8 mouse cellular contexts compared by ENCODE assay signal in genomic region chr6:54785098-54785730, GRCm38 (mm10). TPM values are rescaled to one million over a fixed set of nuclear protein-coding genes. Genes with fewer than 3 reads are reported as not detected.
DNase-seq lines count a peak whose midpoint lies in the region; ATAC-seq lines count a peak whose summit lies in the region.

No protein-coding gene starts in this region.

- H3K36me3 ChIP-seq in forebrain, embryonic 15.5 days: no peaks in the 10 kb centered on the region
- H3K36me3 ChIP-seq in neural tube, embryonic 14.5 days (ENCODE audit: control insufficient read depth, insufficient read depth, low read length): no peaks in the 10 kb centered on the region
- H3K36me3 ChIP-seq in liver, embryonic 11.5 days (ENCODE audit: control insufficient read depth, insufficient read depth, low read length): no peaks in the 10 kb centered on the region

- WGBS in forebrain, embryonic 15.5 days: 22% methylated on average over 5 of the region's 5 CpGs
- WGBS in neural tube, embryonic 14.5 days: 46% methylated on average over 5 of the region's 5 CpGs
- WGBS in liver, embryonic 11.5 days: 79% methylated on average over 5 of the region's 5 CpGs

- H3K9me3 ChIP-seq in forebrain, embryonic 15.5 days: no peaks in the 10 kb centered on the region
- no peaks in the 10 kb centered on the region for H3K9me3 ChIP-seq in neural tube, embryonic 14.5 days (ENCODE audit: control insufficient read depth, low read length)
- H3K9me3 ChIP-seq in liver, embryonic 11.5 days (ENCODE audit: control insufficient read depth, low read length): no peaks in the 10 kb centered on the region

- H3K9ac ChIP-seq in forebrain, embryonic 15.5 days (replicated peaks): no peak overlapping the region
- no peak overlapping the region for H3K9ac ChIP-seq in neural tube, embryonic 14.5 days (replicated peaks; ENCODE audit: low read depth, low read length)
- H3K9ac ChIP-seq in liver, embryonic 11.5 days (ENCODE audit: low read depth, low read length): no peak overlapping the region

- H3K4me3 ChIP-seq in forebrain, embryonic 15.5 days: no peak overlapping the region
- no peak overlapping the region for H3K4me3 ChIP-seq in neural tube, embryonic 14.5 days (ENCODE audit: low read depth, low read length)
- no peak overlapping the region for H3K4me3 ChIP-seq in liver, embryonic 11.5 days (ENCODE audit: low read depth, low read length)

- peak; percentile 53 for DNase-seq in R1 (ENCODE audit: low read depth, low spot score)
- DNase-seq in layer of hippocampus, postnatal 25 days (ENCODE audit: extremely low spot score in 1 of 2, low spot score in 1 of 2): peak; percentile 16 to 35
- DNase-seq in B cell, adult 2 months: no peak
- no peak for DNase-seq in liver, embryonic 11.5 days (ENCODE audit: low spot score)
- no peak for DNase-seq in lung, postnatal 36 days

- H3K4me2 ChIP-seq in forebrain, embryonic 15.5 days (replicated peaks): no peak overlapping the region; the same call in 1 of the 2 replicates
- no peak overlapping the region for H3K4me2 ChIP-seq in neural tube, embryonic 14.5 days (ENCODE audit: low read depth, low read length)
- H3K4me2 ChIP-seq in liver, embryonic 11.5 days: no peak overlapping the region

- H3K4me1 ChIP-seq in forebrain, embryonic 15.5 days: peaks cover 23% of the 10 kb centered on the region
- H3K4me1 ChIP-seq in neural tube, embryonic 14.5 days (ENCODE audit: control insufficient read depth, insufficient read depth, low read length): no peaks in the 10 kb centered on the region
- no peaks in the 10 kb centered on the region for H3K4me1 ChIP-seq in liver, embryonic 11.5 days (replicated peaks; ENCODE audit: control insufficient read depth, insufficient read depth, low read length)

- peak overlapping the region; percentile 87 for H3K27ac ChIP-seq in forebrain, embryonic 15.5 days (replicated peaks)
- no peak overlapping the region for H3K27ac ChIP-seq in neural tube, embryonic 14.5 days (ENCODE audit: low read depth, low read length)
- no peak overlapping the region for H3K27ac ChIP-seq in liver, embryonic 11.5 days (ENCODE audit: low read depth, low read length)

- H3K27me3 ChIP-seq in forebrain, embryonic 15.5 days: no peaks in the 10 kb centered on the region
- no peaks in the 10 kb centered on the region for H3K27me3 ChIP-seq in neural tube, embryonic 14.5 days (ENCODE audit: control insufficient read depth, insufficient read depth, low read length)
- H3K27me3 ChIP-seq in liver, embryonic 11.5 days (replicated peaks; ENCODE audit: control insufficient read depth, insufficient read depth, low read length): no peaks in the 10 kb centered on the region

- peak; percentile 90 for ATAC-seq in forebrain, embryonic 15.5 days (replicated peaks)
- peak; percentile 84 for ATAC-seq in neural tube, embryonic 14.5 days (ENCODE audit: low read depth)
- no peak for ATAC-seq in activated CD4-positive, CD25-positive, alpha-beta regulatory T cell, adult 4 months
- ATAC-seq in liver, embryonic 11.5 days (replicated peaks; ENCODE audit: low FRiP score): no peak

RNA-seq across cellular contexts. Expression of gene Znrf2, which starts 31.5 kb away (rescaled TPM):
- polyA plus RNA-seq in forebrain, embryonic 15.5 days (2015; fragmentation: Nextera tagmentation; extraction: Ambion mirVana): 18.4 and 22.0 TPM in 2 replicates
- 10 to 100 TPM; 24.4 TPM for total RNA-seq in layer of hippocampus, postnatal 25 days (2021)
- polyA plus RNA-seq in neural tube, embryonic 14.5 days (2014; fragmentation: Nextera tagmentation; extraction: Ambion mirVana): 6.6 and 8.0 TPM in 2 replicates
- polyA plus RNA-seq in activated CD4-positive, CD25-positive, alpha-beta regulatory T cell, adult 4 months (2017; shearing (Covaris generic)): 10 to 100 TPM; 19.6 to 27.1 TPM
- 3.9 and 4.1 TPM in 2 replicates for polyA plus RNA-seq in liver, embryonic 11.5 days (2014; fragmentation: Nextera tagmentation; extraction: Ambion mirVana)

Comparison
In these comparisons a context has a peak if more than half of its experiments do, and no peak if none do; other contexts are left out.
1. DNase-seq: peak in R1 (single experiment) and layer of hippocampus, postnatal 25 days (2 of 2); none in B cell, adult 2 months (0 of 2), liver, embryonic 11.5 days (single experiment) and lung, postnatal 36 days (single experiment).
2. ATAC-seq: peak in forebrain, embryonic 15.5 days (single experiment) and neural tube, embryonic 14.5 days (single experiment); none in activated CD4-positive, CD25-positive, alpha-beta regulatory T cell, adult 4 months (single experiment) and liver, embryonic 11.5 days (single experiment).